ENCODE assay signal across 9 mouse cellular contexts in the genomic region with DNA sequence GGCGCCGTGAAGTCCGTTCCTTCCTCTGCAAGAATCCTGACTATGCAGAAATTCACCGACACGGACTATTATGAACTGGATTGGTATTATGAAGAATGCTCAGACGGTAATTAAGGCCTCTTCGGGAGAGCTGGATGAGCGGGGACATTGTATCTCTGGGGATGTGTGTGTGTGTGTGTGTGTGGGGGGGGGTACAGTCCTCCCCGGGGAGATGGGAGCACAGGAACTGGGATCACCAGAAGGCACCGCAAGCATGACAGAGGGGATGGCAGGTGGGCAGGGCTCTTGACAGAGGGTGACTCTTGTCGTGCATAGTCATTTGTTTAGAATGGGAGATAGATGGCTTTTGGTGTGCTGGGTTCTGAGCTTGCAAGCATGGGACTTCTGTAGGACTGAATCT.
A peak's percentile ranks its signal among the peaks of the same experiment; 100 is the strongest.
DNase-seq lines count a peak whose midpoint lies in the region; ATAC-seq lines count a peak whose summit lies in the region.
"Had no signal": no experiment of that assay in that cellular context is flagged by ENCODE, and none has a peak within 500 bp of the region (broad histone marks: within the 10 kb centered on the region; RNA-seq: fewer than 3 reads in every experiment).

No protein-coding gene starts in this region.

- DNase-seq in kidney, postnatal 4 days = no peak
- DNase-seq in hindbrain, embryonic 11.5 days (ENCODE audit: low spot score) = no peak
- DNase-seq in embryo, embryonic 10 days (ENCODE audit: low spot score) = no peak
- DNase-seq in left cerebral cortex, adult 8-10 months (ENCODE audit: low spot score in 2 of 2) = no peak
- DNase-seq in ovary, postnatal 36 days (ENCODE audit: low spot score) = no peak

- ATAC-seq in kidney, embryonic 14.5 days (ENCODE audit: low FRiP score, low TSS enrichment) = 0 out of 2 replicates have a peak, but pooled peaks have one; percentile 32
- ATAC-seq in embryonic facial prominence, embryonic 13.5 days (ENCODE audit: insufficient number of reproducible peaks, insufficient read depth, low FRiP score, low TSS enrichment, low read depth) = 0 out of 2 replicates have a peak, but pooled peaks have one; percentile 32
- peak; percentile 73 for ATAC-seq in hindbrain, embryonic 11.5 days (ENCODE audit: low FRiP score)
- peak; percentile 61 for ATAC-seq in midbrain, embryonic 13.5 days

- H3K36me3 ChIP-seq in kidney, embryonic 14.5 days (ENCODE audit: control insufficient read depth, insufficient read depth, low read length) = no peaks in the 10 kb centered on the region
- H3K36me3 ChIP-seq in embryonic facial prominence, embryonic 13.5 days = no peaks in the 10 kb centered on the region
- no peaks in the 10 kb centered on the region for H3K36me3 ChIP-seq in hindbrain, embryonic 11.5 days (ENCODE audit: control insufficient read depth, insufficient read depth, low read length)
- no peaks in the 10 kb centered on the region for H3K36me3 ChIP-seq in midbrain, embryonic 13.5 days

- no peaks in the 10 kb centered on the region for H3K27me3 ChIP-seq in kidney, embryonic 14.5 days (ENCODE audit: control insufficient read depth, insufficient read depth, low read length)
- H3K27me3 ChIP-seq in embryonic facial prominence, embryonic 13.5 days = no peaks in the 10 kb centered on the region
- no peaks in the 10 kb centered on the region for H3K27me3 ChIP-seq in hindbrain, embryonic 11.5 days (ENCODE audit: control insufficient read depth, insufficient read depth, low read length)
- H3K27me3 ChIP-seq in midbrain, embryonic 13.5 days = no peaks in the 10 kb centered on the region

- no peak overlapping the region for H3K27ac ChIP-seq in kidney, embryonic 14.5 days (ENCODE audit: low read depth, low read length)
- peak overlapping the region; percentile 51; the same call in 1 of the 2 replicates for H3K27ac ChIP-seq in embryonic facial prominence, embryonic 13.5 days
- H3K27ac ChIP-seq in hindbrain, embryonic 11.5 days (ENCODE audit: low read depth, low read length) = peak overlapping the region; percentile 58; the same call in 1 of the 2 replicates
- peak overlapping the region; percentile 91 for H3K27ac ChIP-seq in midbrain, embryonic 13.5 days

- H3K4me2 ChIP-seq in kidney, embryonic 14.5 days (replicated peaks; ENCODE audit: low read depth, low read length) = peak overlapping the region; percentile 37
- peak overlapping the region; percentile 61 for H3K4me2 ChIP-seq in embryonic facial prominence, embryonic 13.5 days
- peak overlapping the region; percentile 30 for H3K4me2 ChIP-seq in hindbrain, embryonic 11.5 days (replicated peaks; ENCODE audit: low read depth, low read length)
- H3K4me2 ChIP-seq in midbrain, embryonic 13.5 days (replicated peaks) = peak overlapping the region; percentile 67

- 68% methylated on average over 11 of the region's 11 CpGs for WGBS in kidney, embryonic 14.5 days
- 43% methylated on average over 11 of the region's 11 CpGs for WGBS in embryonic facial prominence, embryonic 13.5 days
- WGBS in hindbrain, embryonic 11.5 days = 68% methylated on average over 11 of the region's 11 CpGs
- 49% methylated on average over 11 of the region's 11 CpGs for WGBS in midbrain, embryonic 13.5 days

- H3K9me3 ChIP-seq in kidney, embryonic 14.5 days (ENCODE audit: control insufficient read depth, low read length) = no peaks in the 10 kb centered on the region
- H3K9me3 ChIP-seq in embryonic facial prominence, embryonic 13.5 days = no peaks in the 10 kb centered on the region
- no peaks in the 10 kb centered on the region for H3K9me3 ChIP-seq in hindbrain, embryonic 11.5 days (ENCODE audit: control insufficient read depth, low read length)
- H3K9me3 ChIP-seq in midbrain, embryonic 13.5 days = no peaks in the 10 kb centered on the region

- peaks cover 4% of the 10 kb centered on the region; the same call in 1 of the 2 replicates for H3K4me1 ChIP-seq in kidney, embryonic 14.5 days (ENCODE audit: control insufficient read depth, insufficient read depth, low read length)
- peaks cover 13% of the 10 kb centered on the region for H3K4me1 ChIP-seq in embryonic facial prominence, embryonic 13.5 days
- H3K4me1 ChIP-seq in hindbrain, embryonic 11.5 days (replicated peaks; ENCODE audit: control insufficient read depth, insufficient read depth, low read length) = 0 out of 2 replicates have a peak, but pooled peaks cover 2% of the 10 kb centered on the region
- peaks cover 39% of the 10 kb centered on the region for H3K4me1 ChIP-seq in midbrain, embryonic 13.5 days (replicated peaks)
- H3K4me1 ChIP-seq: megakaryocyte, embryonic 14.5 days had no signal

- no peak overlapping the region for H3K9ac ChIP-seq in kidney, embryonic 14.5 days (ENCODE audit: low read depth, low read length)
- peak overlapping the region; percentile 58; the same call in 1 of the 2 replicates for H3K9ac ChIP-seq in embryonic facial prominence, embryonic 13.5 days
- H3K9ac ChIP-seq in hindbrain, embryonic 11.5 days (ENCODE audit: low read depth, low read length) = no peak overlapping the region; the same call in 1 of the 2 replicates
- peak overlapping the region; percentile 67 for H3K9ac ChIP-seq in midbrain, embryonic 13.5 days (replicated peaks)

- peak overlapping the region; percentile 22 for H3K4me3 ChIP-seq in kidney, embryonic 14.5 days (ENCODE audit: low read length)
- H3K4me3 ChIP-seq in embryonic facial prominence, embryonic 13.5 days = peak overlapping the region; percentile 36
- peak overlapping the region; percentile 11; the same call in 1 of the 2 replicates for H3K4me3 ChIP-seq in hindbrain, embryonic 11.5 days (ENCODE audit: low read depth, low read length)
- H3K4me3 ChIP-seq in midbrain, embryonic 13.5 days (replicated peaks) = peak overlapping the region; percentile 47
- H3K4me3 ChIP-seq: megakaryocyte, embryonic 14.5 days had no signal

Comparison
In these comparisons a context has a peak if more than half of its experiments do, and no peak if none do; other contexts are left out.
1. H3K9ac ChIP-seq: peak in embryonic facial prominence, embryonic 13.5 days (single experiment) and midbrain, embryonic 13.5 days (single experiment); none in kidney, embryonic 14.5 days (single experiment) and hindbrain, embryonic 11.5 days (single experiment).
2. Peak in every context shown above with its lines, with median percentiles within 50 percentile points of each other: ATAC-seq, H3K4me2 ChIP-seq and H3K4me3 ChIP-seq.